Mouse (Mus musculus): ENCODE measurements around the gene Faf1. TPM values are rescaled to one million over a fixed set of nuclear protein-coding genes. Genes with fewer than 3 reads are reported as not detected.
A peak's percentile ranks its signal among the peaks of the same experiment; 100 is the strongest.

The Faf1 gene
- total RNA-seq, 2 experiments from 2014 or later = 22.2 to 25.0 TPM

GRCm38 (mm10) chr4:109782577-109783114 lies 106.3 kb downstream of the Faf1 start:
- no peak for DNase-seq (ENCODE audit: low spot score in 2 of 2)

GRCm38 (mm10) chr4:109789347-109790001 lies 113.1 kb downstream of the Faf1 start:
- no peak for DNase-seq (ENCODE audit: low spot score in 2 of 2)

GRCm38 (mm10) chr4:109792331-109792730 lies 115.9 kb downstream of the Faf1 start:
- no peak for DNase-seq (ENCODE audit: low spot score in 2 of 2)

GRCm38 (mm10) chr4:109793072-109793471 lies 116.7 kb downstream of the Faf1 start:
- DNase-seq (ENCODE audit: low spot score in 2 of 2) = no peak

GRCm38 (mm10) chr4:109797511-109798182 lies 121.3 kb downstream of the Faf1 start:
- DNase-seq (ENCODE audit: low spot score in 2 of 2) = peak in 1 of 2 experiments; percentile 29

- DNase-seq (ENCODE audit: low spot score in 2 of 2) = no peak
Observed at GRCm38 (mm10) chr4:109806408-109806807, 130.0 kb downstream of the Faf1 start.

GRCm38 (mm10) chr4:109815161-109815560 lies 138.8 kb downstream of the Faf1 start:
- no peak for DNase-seq (ENCODE audit: low spot score in 2 of 2)

- no peak for DNase-seq (ENCODE audit: low spot score in 2 of 2)
Observed at GRCm38 (mm10) chr4:109815592-109815991, 139.2 kb downstream of the Faf1 start.

GRCm38 (mm10) chr4:109819455-109819854 lies 143.1 kb downstream of the Faf1 start:
- no peak for DNase-seq (ENCODE audit: low spot score in 2 of 2)

- no peak for DNase-seq (ENCODE audit: low spot score in 2 of 2)
Observed at GRCm38 (mm10) chr4:109829800-109830199, 153.4 kb downstream of the Faf1 start.

- DNase-seq (ENCODE audit: low spot score in 2 of 2) = no peak
Observed at GRCm38 (mm10) chr4:109857851-109858250, 181.5 kb downstream of the Faf1 start.

- no peak for DNase-seq (ENCODE audit: low spot score in 2 of 2)
Observed at GRCm38 (mm10) chr4:109858571-109859392, 182.4 kb downstream of the Faf1 start.

GRCm38 (mm10) chr4:109859401-109859800 lies 183.0 kb downstream of the Faf1 start:
- DNase-seq (ENCODE audit: low spot score in 2 of 2) = no peak

GRCm38 (mm10) chr4:109860256-109860655 lies 183.9 kb downstream of the Faf1 start:
- no peak for DNase-seq (ENCODE audit: low spot score in 2 of 2)

GRCm38 (mm10) chr4:109862271-109862670 lies 185.9 kb downstream of the Faf1 start:
- DNase-seq (ENCODE audit: low spot score in 2 of 2) = no peak

GRCm38 (mm10) chr4:109863021-109863420 lies 186.6 kb downstream of the Faf1 start:
- peak in 1 of 2 experiments; percentile 9 for DNase-seq (ENCODE audit: low spot score in 2 of 2)

GRCm38 (mm10) chr4:109868897-109869484 lies 192.6 kb downstream of the Faf1 start:
- no peak for DNase-seq (ENCODE audit: low spot score in 2 of 2)

GRCm38 (mm10) chr4:109884333-109884732 lies 207.9 kb downstream of the Faf1 start:
- no peak for DNase-seq (ENCODE audit: low spot score in 2 of 2)

GRCm38 (mm10) chr4:109887856-109888357 lies 211.5 kb downstream of the Faf1 start:
- DNase-seq (ENCODE audit: low spot score in 2 of 2) = no peak

- DNase-seq (ENCODE audit: low spot score in 2 of 2) = no peak
Observed at GRCm38 (mm10) chr4:109897810-109898566, 221.6 kb downstream of the Faf1 start.
